Mouse (Mus musculus) testis, adult 2 months (tissue): ENCODE results near the gene Plxnc1.

Experiments
- CTCF ChIP-seq: fragments of 200-500 bp; IDR thresholded peaks from 2 replicates; pipeline ENCODE4 v1.5.1; 2012; ENCODE audit warnings: low read depth, mild to moderate bottlenecking, inconsistent platforms, low read length, moderate library complexity; ENCODE audit not compliant: control insufficient read depth, insufficient read depth, insufficient replicate concordance
- POLR2A ChIP-seq: fragments of 200-500 bp; IDR thresholded peaks from 2 replicates; pipeline ENCODE4 v1.6.1; 2012; ENCODE audit warnings: low read depth, mild to moderate bottlenecking, inconsistent platforms, low read length, moderate library complexity; ENCODE audit not compliant: control insufficient read depth

GRCm38 (mm10) chr10:94958311-94958710 lies 13.7 kb upstream of the Plxnc1 start:
- peak; percentile 12; the same call in 1 of the 2 replicates for TF ChIP-seq CTCF
- TF ChIP-seq POLR2A: no peak
